Mouse (Mus musculus) intestine, embryonic 15.5 days (tissue): ENCODE measurements around the gene Klf15. TPM values are rescaled to one million over a fixed set of nuclear protein-coding genes. Genes with fewer than 3 reads are reported as not detected.

Source experiments
- ATAC-seq: fragments of 200-750 bp; cut with Nextera tagmentation; 2 replicates; pipeline ENCODE4 v1.8.0; 2017; ENCODE audit warnings: moderate TSS enrichment, moderate library complexity
- H3K27ac ChIP-seq: fragments of 300-500 bp; sonication (generic); 2 replicates; pipeline ENCODE4 v1.5.1; 2015; ENCODE audit warnings: mild to moderate bottlenecking, inconsistent platforms
- H3K27me3 ChIP-seq: fragments of 300-500 bp; sonication (generic); replicated peaks from 2 replicates; pipeline ENCODE4 v1.6.1; 2015; ENCODE audit warnings: inconsistent platforms
- H3K36me3 ChIP-seq: fragments of 300-500 bp; sonication (generic); 2 replicates; pipeline ENCODE4 v1.6.1; 2015; ENCODE audit warnings: inconsistent platforms
- H3K4me1 ChIP-seq: fragments of 300-500 bp; sonication (generic); replicated peaks from 2 replicates; pipeline ENCODE4 v1.6.1; 2015; ENCODE audit warnings: inconsistent platforms
- H3K4me2 ChIP-seq: fragments of 300-500 bp; sonication (generic); replicated peaks from 2 replicates; pipeline ENCODE4 v1.6.1; 2015; ENCODE audit warnings: mild to moderate bottlenecking, inconsistent platforms
- H3K4me3 ChIP-seq: fragments of 300-500 bp; sonication (generic); replicated peaks from 2 replicates; pipeline ENCODE4 v1.5.1; 2015; ENCODE audit warnings: inconsistent platforms
- H3K9ac ChIP-seq: fragments of 300-500 bp; sonication (generic); 2 replicates; pipeline ENCODE4 v1.6.1; 2015; ENCODE audit warnings: inconsistent platforms
- H3K9me3 ChIP-seq: fragments of 300-500 bp; sonication (generic); 2 replicates; pipeline ENCODE4 v1.6.1; 2016; ENCODE audit warnings: inconsistent platforms
- WGBS: fragments of 180-500 bp; shearing (Covaris S2); methylation state at CpG from one replicate; pipeline ENCODE4 v1.1.7; 2015; 5-methylcytosine and 5-hydroxymethylcytosine counted together
- polyA plus RNA-seq: library from polyadenylated mRNA; unstranded; fragments of >200 nt; fragmentation: Nextera tagmentation; extraction: Ambion mirVana; gene quantifications from 2 replicates; pipeline ENCODE4 v1.2.1, GENCODE M21; 2015

The Klf15 gene
- 6.3 and 8.2 TPM in 2 replicates for polyA plus RNA-seq

DNA sequence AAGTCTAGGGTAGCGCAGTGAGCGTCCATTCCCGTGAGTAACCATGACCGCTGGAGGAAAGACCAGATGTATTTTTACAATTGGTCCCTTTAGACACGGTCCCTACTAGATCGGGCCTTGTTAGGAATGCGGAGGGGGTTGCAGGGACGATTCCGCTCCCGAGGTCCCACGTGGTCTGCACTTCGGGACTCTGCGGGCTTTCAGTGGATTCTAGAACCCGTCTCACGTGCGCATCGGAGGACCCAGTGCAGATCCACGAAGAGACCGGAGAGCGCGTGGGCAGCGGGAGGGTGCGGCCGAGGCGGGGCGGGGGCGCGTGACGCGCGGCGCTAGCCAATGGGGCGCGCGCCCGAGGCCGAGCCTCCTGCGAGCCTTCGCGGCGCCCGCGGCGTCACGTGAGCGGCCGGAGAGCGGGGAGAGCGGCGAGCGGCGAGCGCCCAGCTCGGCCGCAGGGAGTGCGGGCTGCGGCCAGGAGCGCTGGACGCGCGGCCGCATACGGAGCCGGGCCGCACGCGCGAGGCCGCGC, at the start of gene Klf15:
Gene Klf15 (plus strand): TSS at position 396 of the 526 bp plus-strand sequence.
- Histone ChIP-seq H3K27ac (no peak within 1 kb of the TSS), H3K4me2 (peak within 1 kb of the TSS; percentile 100), H3K27me3 (peaks cover 18% of the 10 kb centered on the region), H3K9ac (peak within 1 kb of the TSS; percentile 60), H3K9me3 (no peaks in the 10 kb centered on the region), H3K36me3 (no peaks in the 10 kb centered on the region), H3K4me1 (peaks cover 14% of the 10 kb centered on the region), H3K4me3 (peak within 1 kb of the TSS; percentile 63)
- peak; percentile 82 for ATAC-seq
- WGBS = under 1% methylated on average over 69 of the region's 70 CpGs

DNA sequence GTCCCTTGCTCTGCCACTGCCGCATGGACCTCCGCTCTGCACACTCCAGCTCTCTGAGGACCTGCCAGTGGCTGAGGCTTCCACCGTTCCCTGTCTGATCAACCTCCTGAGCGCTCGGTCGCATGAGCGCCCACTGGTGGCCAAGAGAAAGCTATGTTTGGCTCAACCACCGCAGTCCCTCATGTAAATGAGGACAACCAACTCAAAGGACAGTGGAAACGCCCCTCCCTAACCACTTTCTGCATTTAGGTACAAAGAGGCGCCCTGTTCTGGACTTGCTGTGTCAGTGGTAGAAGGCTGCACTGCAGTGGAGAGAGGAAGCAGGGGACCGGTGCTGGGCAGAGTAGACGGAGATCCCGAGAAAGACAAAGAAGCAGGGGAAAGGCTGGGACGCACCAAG, 39.8 kb upstream of the Klf15 start:
- H3K27ac ChIP-seq = no peak overlapping the region
- H3K4me3 ChIP-seq = peak overlapping the region; percentile 12; the same call in 1 of the 2 replicates
- 6% methylated on average over 14 of the region's 14 CpGs for WGBS
- peak overlapping the region; percentile 26; the same call in 1 of the 2 replicates for H3K9ac ChIP-seq
- peaks cover 7% of the 10 kb centered on the region; the same call in 1 of the 2 replicates for H3K27me3 ChIP-seq
- H3K4me1 ChIP-seq = 0 out of 2 replicates have a peak, but pooled peaks cover 5% of the 10 kb centered on the region
- H3K4me2 ChIP-seq = peak overlapping the region; percentile 58
- no peaks in the 10 kb centered on the region for H3K36me3 ChIP-seq
- H3K9me3 ChIP-seq = no peaks in the 10 kb centered on the region
- ATAC-seq = peak; percentile 93

DNA sequence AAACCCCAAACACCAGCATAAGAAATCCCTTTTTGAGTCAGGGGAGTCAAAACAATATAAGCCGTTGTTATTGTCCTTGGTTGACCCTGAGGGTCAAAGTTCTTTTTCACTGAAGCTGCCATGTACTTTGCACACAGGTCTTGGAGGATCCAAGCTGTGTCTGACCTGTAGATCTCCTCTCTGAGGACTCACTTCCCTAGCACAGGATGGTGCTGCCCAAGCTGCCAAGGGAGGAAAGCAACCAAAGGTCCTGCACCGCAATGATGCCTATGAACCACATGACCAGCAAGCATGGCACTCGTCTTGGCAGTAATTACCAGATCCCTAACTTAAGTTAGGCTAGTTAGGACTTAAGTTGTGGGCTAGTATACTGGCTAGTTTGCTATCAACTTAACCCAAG, 37.0 kb upstream of the Klf15 start:
- H3K9ac ChIP-seq = no peak overlapping the region
- H3K27ac ChIP-seq = no peak overlapping the region
- H3K4me3 ChIP-seq = no peak overlapping the region
- WGBS = 85% methylated on average over 3 of the region's 3 CpGs
- no peaks in the 10 kb centered on the region for H3K9me3 ChIP-seq
- no peaks in the 10 kb centered on the region for H3K36me3 ChIP-seq
- peaks cover 7% of the 10 kb centered on the region; the same call in 1 of the 2 replicates for H3K27me3 ChIP-seq
- no peak for ATAC-seq
- H3K4me1 ChIP-seq = peaks cover 9% of the 10 kb centered on the region; the same call in 1 of the 2 replicates
- no peak overlapping the region for H3K4me2 ChIP-seq

DNA sequence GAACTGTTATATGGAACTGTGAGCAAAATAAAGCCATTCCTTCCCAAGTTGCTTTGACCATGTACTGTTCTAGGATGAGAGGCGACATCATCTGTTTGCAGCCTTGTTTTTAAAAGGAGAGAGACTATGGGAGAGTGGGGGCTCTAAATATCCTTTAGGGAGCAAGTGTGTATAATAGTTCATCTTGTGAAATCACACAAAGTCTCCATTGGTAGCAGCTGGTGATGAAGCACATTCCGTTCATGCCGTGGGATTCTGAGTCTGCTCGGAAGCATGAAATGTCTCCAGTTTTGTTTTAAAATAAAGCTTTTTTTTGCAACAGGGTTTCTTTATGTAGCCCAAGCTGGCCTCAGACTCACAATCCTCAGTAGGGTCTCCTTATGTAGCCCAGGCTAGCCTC, 36.4 kb upstream of the Klf15 start:
- H3K4me1 ChIP-seq = peaks cover 9% of the 10 kb centered on the region; the same call in 1 of the 2 replicates
- 54% methylated on average over 4 of the region's 4 CpGs for WGBS
- H3K4me2 ChIP-seq = no peak overlapping the region
- no peak overlapping the region for H3K4me3 ChIP-seq
- no peak overlapping the region for H3K27ac ChIP-seq
- no peak overlapping the region for H3K9ac ChIP-seq
- H3K36me3 ChIP-seq = no peaks in the 10 kb centered on the region
- H3K27me3 ChIP-seq = peaks cover 7% of the 10 kb centered on the region; the same call in 1 of the 2 replicates
- no peak for ATAC-seq
- H3K9me3 ChIP-seq = no peaks in the 10 kb centered on the region

DNA sequence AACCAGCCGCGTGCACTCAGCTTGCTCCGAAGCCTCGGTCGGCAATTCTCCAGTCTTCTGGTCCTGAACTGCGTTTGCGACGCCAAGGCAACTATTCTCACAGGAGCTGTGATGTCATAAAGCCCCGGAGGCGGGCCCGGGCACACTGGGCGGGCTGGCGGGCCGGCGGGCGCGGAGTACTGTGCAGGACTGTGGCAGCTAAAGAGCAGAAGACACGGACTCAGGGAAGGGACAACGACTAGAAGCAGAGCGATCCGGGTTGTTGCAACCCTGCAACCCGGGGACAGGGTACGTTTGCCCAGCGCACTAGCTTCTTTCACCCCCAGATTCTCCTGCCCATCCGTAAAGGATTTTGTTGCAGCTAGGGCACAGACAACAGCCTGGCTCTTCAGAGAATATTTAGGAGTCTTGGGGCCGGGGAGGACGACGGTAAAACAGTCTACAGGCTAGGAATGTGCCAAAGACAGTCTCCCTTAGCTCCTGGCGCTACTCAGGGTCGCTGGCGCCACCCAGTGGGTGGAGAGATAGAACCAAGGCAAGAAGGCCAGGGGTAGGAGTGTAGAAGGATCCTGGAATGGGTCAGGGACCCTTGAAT, 33.9 kb upstream of the Klf15 start, which contains the start of gene Cfap100:
Gene Cfap100 (minus strand): TSS at position 418 of the 595 bp plus-strand sequence.
- Histone ChIP-seq H3K4me1 (peaks cover 4% of the 10 kb centered on the region; the same call in 1 of the 2 replicates), H3K27me3 (peaks cover 7% of the 10 kb centered on the region; the same call in 1 of the 2 replicates), H3K9ac (peak within 1 kb of the TSS; percentile 43), H3K36me3 (no peaks in the 10 kb centered on the region), H3K4me3 (peak within 1 kb of the TSS; percentile 30), H3K4me2 (peak within 1 kb of the TSS; percentile 75), H3K9me3 (no peaks in the 10 kb centered on the region), H3K27ac (no peak within 1 kb of the TSS)
- under 1% methylated on average over 31 of the region's 31 CpGs for WGBS
- ATAC-seq = peak; percentile 91

DNA sequence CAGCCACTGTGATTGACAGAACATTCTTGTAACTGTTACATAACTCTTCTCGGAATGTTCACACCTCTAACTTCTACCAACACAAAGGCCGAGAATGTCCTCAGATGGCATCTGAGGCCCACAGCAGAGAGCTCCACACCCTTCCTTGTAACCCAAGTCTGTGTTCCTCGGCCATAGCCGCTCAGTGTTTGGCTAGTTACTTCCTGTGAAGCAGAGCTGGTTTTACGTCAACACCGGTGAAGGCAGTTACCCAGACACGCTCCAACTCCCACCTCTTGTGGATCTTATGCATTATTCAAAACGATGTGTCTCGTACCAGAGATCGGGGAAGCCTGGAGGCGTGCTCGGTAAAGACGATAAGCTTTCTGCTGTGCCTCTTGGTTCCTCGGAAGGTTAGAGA, 32.5 kb upstream of the Klf15 start:
- no peak overlapping the region for H3K4me2 ChIP-seq
- peaks cover 4% of the 10 kb centered on the region; the same call in 1 of the 2 replicates for H3K4me1 ChIP-seq
- peaks cover 7% of the 10 kb centered on the region; the same call in 1 of the 2 replicates for H3K27me3 ChIP-seq
- no peaks in the 10 kb centered on the region for H3K36me3 ChIP-seq
- no peak overlapping the region for H3K4me3 ChIP-seq
- H3K9me3 ChIP-seq = no peaks in the 10 kb centered on the region
- no peak overlapping the region for H3K9ac ChIP-seq
- H3K27ac ChIP-seq = no peak overlapping the region
- ATAC-seq = no peak
- WGBS = 64% methylated on average over 14 of the region's 14 CpGs

DNA sequence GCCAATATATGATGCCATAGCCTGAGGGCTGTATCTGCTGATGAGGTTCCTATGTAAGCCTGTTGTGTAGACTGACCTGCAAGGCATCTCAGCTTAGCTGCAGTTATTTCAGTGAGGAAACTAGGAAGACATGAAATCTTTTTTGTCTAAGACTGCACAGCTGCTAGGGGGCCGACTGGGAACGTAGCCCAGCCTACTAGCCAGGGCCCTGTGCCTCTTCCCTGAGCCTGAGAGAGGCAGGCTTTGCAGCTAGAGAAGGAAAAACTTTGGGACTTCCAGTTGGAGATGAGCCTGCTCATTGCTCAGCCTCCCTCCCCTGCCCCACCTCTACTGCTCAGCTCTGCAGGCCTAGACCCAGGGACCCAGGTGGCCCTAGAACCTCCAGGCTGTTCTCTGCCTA, 30.9 kb upstream of the Klf15 start:
- Histone ChIP-seq H3K4me1 (peaks cover 4% of the 10 kb centered on the region; the same call in 1 of the 2 replicates), H3K9me3 (no peaks in the 10 kb centered on the region), H3K4me2 (no peak overlapping the region), H3K27me3 (peaks cover 7% of the 10 kb centered on the region; the same call in 1 of the 2 replicates), H3K4me3 (no peak overlapping the region), H3K27ac (no peak overlapping the region), H3K36me3 (no peaks in the 10 kb centered on the region), H3K9ac (no peak overlapping the region)
- ATAC-seq = no peak
- WGBS = 58% methylated on average over 2 of the region's 2 CpGs

DNA sequence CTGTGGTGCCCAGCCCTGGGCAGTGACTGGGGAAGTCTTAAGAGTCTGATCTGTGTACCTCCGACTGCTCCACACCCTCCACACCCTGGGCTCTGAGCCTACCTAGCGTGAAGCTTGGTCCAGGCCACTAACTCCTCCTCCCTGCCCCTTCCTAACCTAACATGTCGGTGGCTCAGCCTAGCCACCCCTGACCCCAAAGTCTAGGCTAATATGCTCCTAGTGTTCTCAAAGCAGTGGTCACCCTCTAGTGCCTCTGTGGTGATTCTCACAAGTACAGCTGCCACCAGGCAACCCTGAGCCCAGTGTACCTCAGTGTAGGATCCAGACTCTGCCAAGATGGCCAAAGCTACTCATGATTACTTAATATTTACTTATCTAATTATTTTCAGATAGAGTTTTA, 27.7 kb upstream of the Klf15 start:
- 76% methylated on average over 3 of the region's 3 CpGs for WGBS
- peak; percentile 63 for ATAC-seq
- Histone ChIP-seq H3K4me2 (no peak overlapping the region), H3K4me3 (no peak overlapping the region), H3K4me1 (no peaks in the 10 kb centered on the region), H3K9me3 (no peaks in the 10 kb centered on the region), H3K27me3 (no peaks in the 10 kb centered on the region), H3K9ac (no peak overlapping the region), H3K27ac (no peak overlapping the region), H3K36me3 (no peaks in the 10 kb centered on the region)

DNA sequence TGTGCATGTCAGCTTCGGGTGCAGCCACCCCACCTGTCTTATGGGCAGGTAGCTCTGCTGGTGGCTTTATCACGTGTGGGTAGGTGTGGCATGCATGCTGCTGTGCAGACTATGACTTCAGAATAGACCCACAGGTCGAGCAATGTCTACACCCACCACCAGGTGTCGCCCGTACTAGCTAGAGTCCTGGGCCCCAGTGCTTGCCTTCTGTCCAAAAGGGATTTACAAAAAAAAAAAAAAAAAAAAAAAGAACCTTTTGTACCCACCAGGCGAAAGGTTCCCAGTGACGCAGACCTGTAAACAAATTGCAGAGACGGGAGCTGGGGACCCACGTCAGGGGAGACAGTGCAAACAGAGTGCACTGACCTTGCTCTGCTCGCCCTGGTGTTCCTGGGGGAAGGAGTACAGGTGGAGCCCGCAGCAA, 27.2 kb upstream of the Klf15 start:
- Histone ChIP-seq H3K4me2 (no peak overlapping the region), H3K4me1 (no peaks in the 10 kb centered on the region), H3K27me3 (no peaks in the 10 kb centered on the region), H3K36me3 (no peaks in the 10 kb centered on the region), H3K4me3 (no peak overlapping the region), H3K27ac (no peak overlapping the region), H3K9ac (no peak overlapping the region), H3K9me3 (no peaks in the 10 kb centered on the region)
- peak; percentile 89 for ATAC-seq
- 16% methylated on average over 11 of the region's 11 CpGs for WGBS

DNA sequence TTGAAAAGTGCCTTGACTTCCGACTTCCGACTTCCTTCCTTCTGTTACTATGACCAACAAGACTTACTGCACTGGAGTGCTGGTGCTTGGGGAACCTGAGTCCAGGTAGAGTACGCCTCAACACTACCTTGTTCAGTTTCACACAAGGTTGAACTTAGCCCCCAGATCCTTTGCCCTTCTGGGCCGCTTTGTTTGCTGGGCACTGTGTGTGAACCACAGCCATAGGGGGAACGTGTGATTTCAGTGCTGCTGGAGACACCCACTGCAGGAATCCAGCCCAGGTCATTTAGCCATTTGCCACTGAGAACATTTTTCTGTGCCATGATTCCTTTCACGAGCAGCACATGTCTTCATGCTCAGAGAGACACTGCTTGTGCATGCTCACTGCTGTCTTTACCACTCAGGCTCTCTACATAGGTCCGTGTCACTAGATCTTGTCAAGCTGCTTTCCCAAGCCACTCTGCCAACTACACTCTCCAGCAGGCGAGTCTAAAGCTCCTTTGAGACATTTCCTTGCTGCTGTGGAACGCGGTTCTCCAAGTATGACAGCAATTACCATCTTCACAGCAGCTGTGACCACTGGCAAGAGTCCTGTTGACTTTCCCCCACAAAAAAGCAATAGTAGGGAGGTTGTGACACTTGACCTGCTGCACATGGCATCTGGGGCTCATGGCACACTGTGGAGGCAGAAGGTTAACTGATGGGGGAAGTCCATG, 26.0 kb upstream of the Klf15 start:
- Histone ChIP-seq H3K36me3 (no peaks in the 10 kb centered on the region), H3K9me3 (no peaks in the 10 kb centered on the region), H3K4me3 (no peak overlapping the region), H3K9ac (no peak overlapping the region), H3K4me2 (no peak overlapping the region), H3K4me1 (no peaks in the 10 kb centered on the region), H3K27me3 (no peaks in the 10 kb centered on the region), H3K27ac (no peak overlapping the region)
- 87% methylated on average over 10 of the region's 10 CpGs for WGBS
- no peak for ATAC-seq

DNA sequence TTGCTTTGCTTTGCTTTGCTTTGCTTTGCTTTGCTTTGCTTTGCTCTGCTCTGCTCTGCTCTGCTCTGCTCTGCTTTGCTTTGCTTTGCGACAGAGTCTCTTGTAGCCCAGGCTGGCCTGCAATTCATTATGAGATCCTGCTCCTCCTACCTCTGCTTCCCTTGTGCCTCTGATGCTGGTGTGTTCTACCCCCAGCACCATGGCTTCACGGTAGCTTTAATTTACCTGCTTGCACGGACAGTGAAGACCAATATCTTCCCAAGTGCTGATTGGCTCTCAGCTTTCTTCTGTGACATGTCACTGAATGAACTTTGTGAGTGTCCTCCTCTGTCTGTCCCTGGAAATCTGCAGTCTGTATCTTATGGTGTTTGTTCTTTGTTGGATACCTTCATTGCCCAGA, 25.3 kb upstream of the Klf15 start:
- no peak for ATAC-seq
- WGBS = 89% methylated on average over 3 of the region's 3 CpGs
- Histone ChIP-seq H3K4me2 (no peak overlapping the region), H3K27me3 (no peaks in the 10 kb centered on the region), H3K36me3 (no peaks in the 10 kb centered on the region), H3K4me3 (no peak overlapping the region), H3K9ac (no peak overlapping the region), H3K9me3 (no peaks in the 10 kb centered on the region), H3K27ac (no peak overlapping the region), H3K4me1 (no peaks in the 10 kb centered on the region)

DNA sequence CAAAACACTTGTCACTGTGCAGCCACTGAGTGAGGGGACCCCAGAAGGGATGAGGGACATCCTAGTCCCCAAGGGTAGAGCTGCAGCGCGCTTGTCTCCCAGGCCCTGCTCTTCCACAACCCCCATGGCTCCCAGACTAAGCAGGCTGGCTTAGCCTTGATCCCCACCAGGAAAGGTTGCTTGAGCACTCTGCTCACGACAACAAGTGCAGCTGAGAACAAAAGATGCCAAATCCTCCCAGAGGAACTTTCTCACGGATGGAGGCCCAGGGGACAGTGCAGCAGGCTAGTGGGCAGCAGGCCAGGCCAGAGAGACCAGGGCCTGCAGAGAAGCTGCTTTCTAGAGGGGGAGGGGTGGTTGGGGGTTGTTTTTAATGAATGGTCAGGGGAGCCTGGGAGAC, 15.5 kb upstream of the Klf15 start:
- Histone ChIP-seq H3K9me3 (no peaks in the 10 kb centered on the region), H3K27me3 (no peaks in the 10 kb centered on the region), H3K36me3 (no peaks in the 10 kb centered on the region), H3K4me3 (no peak overlapping the region), H3K27ac (no peak overlapping the region), H3K9ac (no peak overlapping the region), H3K4me2 (no peak overlapping the region), H3K4me1 (no peaks in the 10 kb centered on the region)
- no peak for ATAC-seq
- WGBS = 58% methylated on average over 4 of the region's 4 CpGs
